Mouse (Mus musculus) forebrain, embryonic 13.5 days (tissue): Measurements from ENCODE around the gene Phc2. TPM values are rescaled to one million over a fixed set of nuclear protein-coding genes. Genes with fewer than 3 reads are reported as not detected.
"Not testable (repeated sequence)": the region's sequence is repeated elsewhere in the genome, so short reads cannot be mapped to it uniquely, and the experiment has no call there.

Experiments
- ATAC-seq: fragments of 200-750 bp; cut with Nextera tagmentation; 2 replicates; pipeline ENCODE4 v1.8.0; 2017
- H3K27ac ChIP-seq: fragments of 300-500 bp; sonication (generic); 2 replicates; pipeline ENCODE4 v1.5.1; 2015; ENCODE audit warnings: inconsistent platforms, mild to moderate bottlenecking, moderate library complexity
- H3K27me3 ChIP-seq: fragments of 300-500 bp; sonication (generic); 2 replicates; pipeline ENCODE4 v1.6.1; 2015; ENCODE audit warnings: mild to moderate bottlenecking, inconsistent platforms
- H3K36me3 ChIP-seq: fragments of 300-500 bp; sonication (generic); 2 replicates; pipeline ENCODE4 v1.6.1; 2015; ENCODE audit warnings: mild to moderate bottlenecking, inconsistent platforms; ENCODE audit not compliant: poor library complexity, severe bottlenecking
- H3K4me1 ChIP-seq: fragments of 300-500 bp; sonication (generic); 2 replicates; pipeline ENCODE4 v1.6.1; 2015; ENCODE audit warnings: inconsistent platforms
- H3K4me2 ChIP-seq: fragments of 300-500 bp; sonication (generic); 2 replicates; pipeline ENCODE4 v1.6.1; 2015; ENCODE audit warnings: inconsistent platforms, mild to moderate bottlenecking, moderate library complexity
- H3K4me3 ChIP-seq: fragments of 300-500 bp; sonication (generic); 2 replicates; pipeline ENCODE4 v1.5.1; 2015; ENCODE audit warnings: mild to moderate bottlenecking, inconsistent platforms
- H3K9ac ChIP-seq: fragments of 300-500 bp; sonication (generic); 2 replicates; pipeline ENCODE4 v1.6.1; 2015; ENCODE audit warnings: mild to moderate bottlenecking, inconsistent platforms
- H3K9me3 ChIP-seq: fragments of 300-500 bp; sonication (generic); replicated peaks from 2 replicates; pipeline ENCODE4 v1.6.1; 2016; ENCODE audit warnings: inconsistent platforms
- WGBS: fragments of 180-500 bp; shearing (Covaris S2); methylation state at CpG from one replicate; pipeline ENCODE4 v1.1.7; 2015; 5-methylcytosine and 5-hydroxymethylcytosine counted together
- polyA plus RNA-seq: library from polyadenylated mRNA; unstranded; fragments of >200 nt; fragmentation: Nextera tagmentation; extraction: Ambion mirVana; gene quantifications from 2 replicates; pipeline ENCODE4 v1.2.1, GENCODE M21; 2015

The Phc2 gene
- polyA plus RNA-seq = 34.9 and 38.2 TPM in 2 replicates

DNA sequence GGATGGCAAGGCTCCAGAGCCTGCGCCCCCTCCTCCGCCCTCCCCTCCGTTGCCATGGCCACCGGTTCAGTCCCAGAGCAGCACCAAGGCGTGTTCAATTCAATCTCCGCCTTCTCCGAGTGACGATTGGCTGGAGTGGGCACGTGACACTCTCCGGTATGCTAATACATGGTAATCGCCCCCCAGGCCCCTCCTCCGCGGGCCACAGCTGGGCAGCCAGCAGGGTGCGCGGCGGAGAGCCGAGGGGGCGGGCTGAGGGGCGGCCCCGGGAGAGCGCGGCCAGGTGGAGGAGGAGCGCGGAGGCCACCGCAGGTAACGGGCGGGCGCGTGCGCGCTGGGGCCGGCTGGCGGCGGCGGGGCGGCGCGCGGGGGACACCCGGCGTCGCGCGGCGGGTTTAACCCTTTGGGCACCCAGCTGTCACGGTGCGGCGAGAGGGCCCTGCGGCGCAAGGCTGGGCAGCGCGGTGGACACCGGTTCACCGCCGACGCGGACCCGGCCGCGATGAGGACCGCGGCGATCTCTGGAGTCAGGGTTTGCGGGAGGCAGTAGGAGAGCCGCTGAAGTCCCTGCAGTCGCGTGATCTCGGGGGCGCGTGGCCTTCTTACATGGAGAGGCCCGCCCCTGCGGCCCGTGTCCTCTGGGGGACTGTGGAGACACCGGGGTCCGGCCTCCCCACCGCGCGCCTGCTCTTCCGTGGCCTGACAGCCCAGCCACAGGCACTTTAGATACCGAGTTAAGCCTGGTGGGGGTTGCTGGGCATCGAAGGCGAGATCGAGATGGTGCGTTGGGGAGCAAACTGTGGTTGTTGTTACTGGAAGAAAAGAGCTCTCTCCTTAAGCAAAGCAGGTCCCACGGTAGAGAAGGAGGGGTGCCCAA, at the start of gene Phc2:
Gene Phc2, plus strand, starts transcription at position 198 of the 877 bp plus-strand sequence.
- H3K4me3 ChIP-seq = peak within 1 kb of the TSS; percentile 74
- ATAC-seq = peak; percentile 99
- under 1% methylated on average over 80 of the region's 85 CpGs for WGBS
- peak within 1 kb of the TSS; percentile 75 for H3K27ac ChIP-seq
- H3K4me2 ChIP-seq = peak within 1 kb of the TSS; percentile 85
- peak within 1 kb of the TSS; percentile 75 for H3K9ac ChIP-seq
- no peaks in the 10 kb centered on the region for H3K9me3 ChIP-seq
- H3K36me3 ChIP-seq = no peaks in the 10 kb centered on the region
- peaks cover 9% of the 10 kb centered on the region for H3K27me3 ChIP-seq
- H3K4me1 ChIP-seq = peaks cover 31% of the 10 kb centered on the region

DNA sequence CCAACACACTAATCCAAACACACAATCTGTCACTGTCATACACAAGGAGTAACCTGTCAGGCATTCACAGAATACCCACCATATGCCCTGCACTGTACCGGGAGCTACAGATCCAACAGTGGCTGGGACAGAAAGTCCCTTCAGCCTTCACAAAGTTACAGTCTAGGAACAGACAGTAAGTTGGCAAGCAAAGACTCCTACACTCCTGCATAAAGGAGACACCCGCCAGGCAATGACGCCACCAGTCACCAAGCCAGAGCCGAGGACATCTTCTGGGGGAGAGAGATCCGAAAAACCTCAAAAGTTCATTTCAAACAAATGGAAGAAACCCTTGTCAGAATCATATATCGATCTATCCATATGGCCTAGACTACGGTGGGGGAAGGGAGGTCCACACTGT, 47.9 kb upstream of the Phc2 start:
- no peak overlapping the region for H3K4me2 ChIP-seq
- peaks cover 37% of the 10 kb centered on the region for H3K36me3 ChIP-seq
- H3K27ac ChIP-seq = no peak overlapping the region
- peaks cover 29% of the 10 kb centered on the region for H3K4me1 ChIP-seq
- WGBS = 96% methylated on average over 7 of the region's 7 CpGs
- no peaks in the 10 kb centered on the region for H3K9me3 ChIP-seq
- H3K9ac ChIP-seq = no peak overlapping the region
- no peaks in the 10 kb centered on the region for H3K27me3 ChIP-seq
- H3K4me3 ChIP-seq = no peak overlapping the region
- no peak for ATAC-seq

DNA sequence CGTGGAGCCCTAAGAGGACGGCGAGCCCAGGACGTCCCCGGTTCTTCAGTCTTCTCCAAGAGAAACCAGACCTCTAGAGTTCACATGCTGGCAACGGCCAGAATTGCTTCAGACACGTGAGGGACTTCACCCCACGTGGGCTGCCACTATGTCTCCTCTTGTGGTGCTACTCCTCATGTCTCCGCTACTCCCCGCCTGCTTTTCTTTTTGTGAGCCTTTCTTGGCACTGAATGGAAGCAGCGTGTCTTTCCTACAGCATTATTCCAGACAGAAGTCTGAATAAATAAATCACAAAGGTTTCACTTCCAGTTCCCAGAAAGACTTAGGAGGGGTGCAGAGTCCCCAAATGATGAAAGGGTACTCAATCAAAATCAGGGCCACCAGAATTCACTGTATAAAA, 46.8 kb upstream of the Phc2 start:
- no peaks in the 10 kb centered on the region for H3K27me3 ChIP-seq

DNA sequence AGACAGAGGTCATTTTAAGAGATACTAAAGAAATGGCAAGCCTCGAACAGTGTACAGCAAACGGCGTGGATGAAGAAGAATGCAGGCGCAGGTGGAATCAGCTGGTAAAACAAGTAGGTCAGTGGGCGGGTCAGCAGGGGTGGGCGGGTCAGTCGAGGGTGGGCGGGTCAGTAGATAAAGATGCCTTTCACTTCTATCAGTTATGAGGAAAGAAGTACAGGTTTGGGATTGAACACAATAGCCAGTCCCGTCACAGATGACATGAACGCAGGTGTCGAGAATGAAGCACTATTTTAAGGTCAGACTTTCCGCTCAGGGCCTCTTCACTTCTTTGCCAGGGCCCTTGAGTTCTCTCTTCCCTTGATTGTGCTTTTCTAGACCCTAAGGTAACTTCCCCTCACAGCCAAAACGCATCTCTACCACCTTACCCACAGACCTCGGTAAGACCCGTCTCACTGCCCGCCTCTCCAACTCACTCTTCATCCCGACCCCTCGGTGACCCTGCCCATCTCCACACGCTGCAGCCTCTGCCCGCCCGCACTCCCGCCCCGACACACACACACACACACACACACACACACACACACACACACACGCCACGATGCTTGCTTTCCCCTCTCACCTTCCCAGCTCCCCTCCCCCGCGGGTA, 45.1 kb upstream of the Phc2 start:
- H3K9ac ChIP-seq = peak overlapping the region; percentile 72
- 0 out of 2 replicates have a peak overlapping the region, but pooled peaks have one; percentile 40 for H3K27ac ChIP-seq
- no peak for ATAC-seq
- no peaks in the 10 kb centered on the region for H3K27me3 ChIP-seq
- peaks cover 9% of the 10 kb centered on the region for H3K36me3 ChIP-seq
- H3K4me1 ChIP-seq = peaks cover 29% of the 10 kb centered on the region
- peak overlapping the region; percentile 76 for H3K4me2 ChIP-seq
- WGBS = 11% methylated on average over 25 of the region's 27 CpGs
- H3K4me3 ChIP-seq = peak overlapping the region; percentile 61
- no peaks in the 10 kb centered on the region for H3K9me3 ChIP-seq

More for the DNA sequence above, 46.8 kb upstream of the Phc2 start:
- Histone ChIP-seq H3K9ac (no peak overlapping the region), H3K9me3 (no peaks in the 10 kb centered on the region), H3K4me1 (peaks cover 29% of the 10 kb centered on the region), H3K27ac (no peak overlapping the region), H3K4me2 (no peak overlapping the region), H3K36me3 (peaks cover 26% of the 10 kb centered on the region), H3K4me3 (no peak overlapping the region)
- WGBS = 81% methylated on average over 11 of the region's 11 CpGs
- no peak for ATAC-seq

DNA sequence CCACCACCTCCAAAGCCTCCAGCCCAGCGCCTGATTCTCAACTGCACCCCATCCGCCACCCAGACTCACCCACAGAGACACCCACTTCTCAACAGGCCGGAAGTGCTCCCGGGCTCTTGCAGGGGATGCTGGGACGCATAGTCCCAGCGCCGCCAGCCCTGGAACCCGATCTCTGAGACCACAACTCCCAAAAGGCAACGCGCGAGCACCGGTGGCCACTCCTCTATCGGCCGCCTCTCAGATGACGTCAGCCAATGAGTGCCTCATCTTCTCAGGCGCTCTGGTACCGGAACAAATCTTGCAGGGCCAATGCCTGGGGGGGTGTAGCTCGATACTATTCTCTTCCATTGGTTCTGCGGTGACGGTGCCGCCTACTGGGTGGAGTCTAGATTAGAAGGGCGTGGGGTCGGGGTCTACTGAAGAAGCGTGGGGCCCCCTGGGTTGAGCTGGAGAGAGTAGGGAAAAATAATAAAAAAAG, 44.5 kb upstream of the Phc2 start, which contains the start of gene Zscan20:
Gene Zscan20, minus strand, starts transcription at position 174 of the 478 bp plus-strand sequence.
- WGBS = under 1% methylated on average over 24 of the region's 24 CpGs
- peak within 1 kb of the TSS; percentile 40; the same call in 1 of the 2 replicates for H3K27ac ChIP-seq
- ATAC-seq = peak; percentile 99

DNA sequence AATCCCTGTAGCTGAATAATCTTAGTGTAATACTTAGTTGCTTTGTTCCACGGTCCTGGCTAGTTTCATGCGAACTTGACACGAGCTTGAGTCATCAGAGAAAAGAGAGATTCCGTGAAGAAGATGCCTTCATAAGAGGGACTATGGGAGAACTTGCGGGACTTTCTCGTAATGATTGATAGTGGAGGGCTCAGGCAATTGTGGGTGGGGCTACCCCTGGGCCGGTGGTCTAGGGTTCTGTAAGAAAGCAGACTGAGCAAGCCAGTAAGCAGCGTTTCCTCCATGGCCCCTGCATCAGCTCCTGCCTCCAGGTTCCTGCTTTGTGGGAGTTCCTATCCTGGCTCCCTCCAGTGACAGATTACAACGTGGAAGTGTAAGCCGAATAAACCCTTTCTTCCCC, 43.8 kb upstream of the Phc2 start:
- H3K9me3 ChIP-seq = no peaks in the 10 kb centered on the region
- no peak overlapping the region; the same call in 1 of the 2 replicates for H3K27ac ChIP-seq
- H3K36me3 ChIP-seq = 0 out of 2 replicates have a peak, but pooled peaks cover 5% of the 10 kb centered on the region
- H3K4me2 ChIP-seq = peak overlapping the region; percentile 76
- peaks cover 29% of the 10 kb centered on the region for H3K4me1 ChIP-seq
- WGBS = 30% methylated on average over 10 of the region's 10 CpGs
- H3K9ac ChIP-seq = no peak overlapping the region
- no peak for ATAC-seq
- H3K4me3 ChIP-seq = peak overlapping the region; percentile 61
- no peaks in the 10 kb centered on the region for H3K27me3 ChIP-seq

More for the DNA sequence above, 44.5 kb upstream of the Phc2 start, which contains the start of gene Zscan20:
- Histone ChIP-seq H3K4me1 (peaks cover 29% of the 10 kb centered on the region), H3K9me3 (no peaks in the 10 kb centered on the region), H3K9ac (peak within 1 kb of the TSS; percentile 72), H3K4me3 (peak within 1 kb of the TSS; percentile 61), H3K27me3 (no peaks in the 10 kb centered on the region), H3K4me2 (peak within 1 kb of the TSS; percentile 76), H3K36me3 (0 out of 2 replicates have a peak, but pooled peaks cover 5% of the 10 kb centered on the region)

DNA sequence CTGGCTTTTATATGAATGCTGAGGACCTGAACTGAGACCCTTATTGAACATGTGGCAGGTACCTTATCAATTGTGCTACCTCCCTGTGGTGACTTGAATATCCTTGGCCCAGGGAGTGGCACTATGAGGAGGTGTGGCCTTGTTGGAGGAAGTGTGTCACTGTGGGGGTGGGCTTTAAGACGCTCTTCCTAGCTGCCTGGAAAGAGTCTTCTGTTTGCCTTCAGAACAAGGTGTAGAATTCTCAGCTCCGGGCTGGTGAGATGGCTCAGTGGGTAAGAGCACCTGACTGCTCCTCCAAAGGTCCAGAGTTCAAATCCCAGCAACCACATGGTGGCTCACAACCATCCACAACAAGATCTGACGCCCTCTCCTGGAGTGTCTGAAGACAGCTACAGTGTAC, 42.8 kb upstream of the Phc2 start:
- H3K4me2 ChIP-seq = not testable (repeated sequence)
- WGBS = 76% methylated on average over 3 of the region's 3 CpGs

DNA sequence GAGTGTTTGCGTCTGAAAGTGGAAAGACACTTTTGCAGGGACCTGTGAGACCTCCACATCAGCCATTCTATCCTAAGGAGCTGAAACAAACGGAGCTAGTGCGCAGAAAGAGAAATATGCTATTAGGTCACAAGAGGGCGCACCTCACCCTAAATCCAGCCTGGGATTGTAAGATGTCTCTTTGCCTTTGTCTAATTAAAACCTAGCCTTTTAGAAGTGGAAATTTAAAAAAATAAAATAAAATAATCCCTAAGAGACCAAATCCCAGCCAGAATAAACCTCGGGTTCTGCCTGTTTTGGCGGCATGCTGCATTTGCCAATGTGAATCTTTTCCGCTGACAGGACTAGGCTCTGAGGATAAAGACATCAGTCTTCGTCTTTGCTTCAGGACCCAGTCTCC, 41.2 kb upstream of the Phc2 start:
- Histone ChIP-seq H3K4me2 (no peak overlapping the region), H3K27ac (no peak overlapping the region), H3K9me3 (no peaks in the 10 kb centered on the region), H3K4me3 (no peak overlapping the region), H3K4me1 (peaks cover 16% of the 10 kb centered on the region), H3K36me3 (0 out of 2 replicates have a peak, but pooled peaks cover 2% of the 10 kb centered on the region), H3K9ac (no peak overlapping the region), H3K27me3 (0 out of 2 replicates have a peak, but pooled peaks cover 4% of the 10 kb centered on the region)
- 24% methylated on average over 8 of the region's 8 CpGs for WGBS
- ATAC-seq = no peak

More for the DNA sequence above, 42.8 kb upstream of the Phc2 start:
- not testable (repeated sequence) for H3K36me3 ChIP-seq, H3K9me3 ChIP-seq, ATAC-seq, H3K9ac ChIP-seq, H3K27me3 ChIP-seq, H3K4me3 ChIP-seq, H3K27ac ChIP-seq
- peaks cover 29% of the 10 kb centered on the region for H3K4me1 ChIP-seq

DNA sequence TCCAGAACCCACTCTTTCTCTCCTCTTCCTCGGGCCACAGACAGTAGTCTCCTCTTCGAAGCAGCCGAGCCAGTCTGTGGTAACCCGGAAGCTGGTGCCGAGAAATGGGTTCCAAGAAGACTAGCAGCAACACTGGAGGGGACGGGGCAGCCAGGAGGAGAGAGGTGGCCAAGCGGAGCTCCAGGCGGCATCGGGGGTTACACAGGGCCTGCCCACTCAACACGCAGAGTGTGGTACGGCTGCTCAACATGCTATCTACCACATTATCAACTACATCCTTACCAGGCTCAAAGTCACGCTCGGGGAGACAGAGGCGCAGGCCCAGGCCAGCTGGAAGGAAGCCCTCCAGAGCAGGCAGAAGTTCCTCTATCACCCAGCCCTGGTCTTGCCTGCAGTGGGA, 38.7 kb upstream of the Phc2 start:
- Histone ChIP-seq H3K4me3 (no peak overlapping the region), H3K4me2 (no peak overlapping the region), H3K27ac (no peak overlapping the region), H3K9me3 (no peaks in the 10 kb centered on the region), H3K9ac (no peak overlapping the region), H3K4me1 (peaks cover under 1% of the 10 kb centered on the region), H3K27me3 (0 out of 2 replicates have a peak, but pooled peaks cover 4% of the 10 kb centered on the region), H3K36me3 (no peaks in the 10 kb centered on the region)
- 92% methylated on average over 14 of the region's 14 CpGs for WGBS
- no peak for ATAC-seq

DNA sequence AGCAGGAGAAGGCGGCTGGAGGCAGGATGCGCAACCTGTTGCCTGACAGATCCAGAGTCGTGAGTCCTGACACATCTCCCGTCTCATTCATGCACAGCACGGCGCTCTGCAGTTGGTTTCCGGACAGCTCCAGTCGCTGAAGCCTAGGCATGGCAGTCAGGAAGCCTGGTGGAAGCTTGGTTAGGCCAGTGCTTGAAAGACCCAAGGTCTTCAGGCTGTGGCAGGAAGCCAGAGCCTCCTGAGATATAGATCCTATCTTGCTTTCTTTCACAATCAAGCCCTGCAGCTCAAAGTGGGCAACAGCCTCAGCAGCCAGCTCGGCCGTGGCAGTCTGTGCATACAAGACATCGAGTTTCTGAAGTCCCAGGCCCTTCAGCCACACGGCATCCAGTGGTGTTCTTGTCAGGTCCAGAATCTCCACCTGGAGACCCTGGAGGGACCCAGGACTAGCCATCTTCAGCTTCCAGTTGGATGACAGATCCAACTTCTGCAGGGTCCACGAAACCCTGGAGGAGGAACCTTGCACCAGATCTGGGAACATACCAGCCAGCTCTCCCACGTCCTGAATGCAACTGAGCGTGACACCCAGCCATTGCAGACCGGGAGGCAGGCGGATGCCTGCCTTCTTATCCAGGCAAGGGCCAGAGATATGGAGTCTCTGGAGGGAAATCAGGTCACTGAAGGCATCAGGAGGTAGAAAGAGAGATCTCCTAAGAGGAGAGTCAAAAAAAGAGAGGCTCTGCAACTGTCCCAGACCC, 37.0 kb upstream of the Phc2 start:
- H3K4me3 ChIP-seq = no peak overlapping the region
- H3K9ac ChIP-seq = no peak overlapping the region
- no peak for ATAC-seq
- H3K27me3 ChIP-seq = 0 out of 2 replicates have a peak, but pooled peaks cover 4% of the 10 kb centered on the region
- no peaks in the 10 kb centered on the region for H3K4me1 ChIP-seq
- H3K9me3 ChIP-seq = no peaks in the 10 kb centered on the region
- H3K4me2 ChIP-seq = no peak overlapping the region
- no peaks in the 10 kb centered on the region for H3K36me3 ChIP-seq
- H3K27ac ChIP-seq = no peak overlapping the region
- WGBS = 77% methylated on average over 17 of the region's 17 CpGs

DNA sequence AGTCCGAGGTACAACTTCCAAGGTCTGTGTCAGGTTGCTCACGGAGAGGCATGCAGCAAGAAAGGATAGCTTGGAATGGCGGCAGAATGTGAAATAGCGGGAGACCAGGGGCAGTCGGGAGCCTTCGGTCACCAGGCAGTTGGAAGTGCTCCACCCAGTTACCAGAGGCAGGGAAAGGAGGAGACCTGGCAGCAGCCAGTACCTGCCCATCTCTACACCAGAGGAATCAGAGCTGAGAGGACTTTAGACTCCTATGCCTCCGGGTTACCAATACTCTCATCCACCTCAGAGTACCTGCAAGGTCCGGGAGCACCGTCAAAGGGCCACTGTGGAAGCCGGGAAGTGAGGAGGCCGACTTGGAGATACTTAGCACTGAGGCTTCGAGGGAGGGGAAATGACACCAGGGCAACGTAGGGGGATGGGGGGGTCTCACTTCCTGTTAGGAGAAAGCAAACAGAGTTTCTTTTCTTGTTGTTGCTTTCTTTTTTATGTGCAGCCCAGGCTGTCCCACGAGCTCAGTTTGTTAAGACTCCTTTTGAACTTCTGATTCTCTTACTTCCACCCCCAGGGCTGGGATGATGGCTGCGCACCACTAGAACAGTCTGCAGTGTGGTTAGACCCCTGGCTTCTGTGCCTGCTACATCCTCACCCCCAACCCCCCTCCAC, 36.1 kb upstream of the Phc2 start, which contains the start of gene Tlr12:
Gene Tlr12, minus strand, starts transcription at position 374 of the 666 bp plus-strand sequence.
- Histone ChIP-seq H3K9ac (no peak within 1 kb of the TSS), H3K27me3 (0 out of 2 replicates have a peak, but pooled peaks cover 4% of the 10 kb centered on the region), H3K4me2 (no peak within 1 kb of the TSS), H3K4me1 (no peaks in the 10 kb centered on the region), H3K27ac (no peak within 1 kb of the TSS), H3K4me3 (no peak within 1 kb of the TSS), H3K36me3 (no peaks in the 10 kb centered on the region), H3K9me3 (no peaks in the 10 kb centered on the region)
- 84% methylated on average over 15 of the region's 15 CpGs for WGBS
- no peak for ATAC-seq
